Mouse (Mus musculus) lung, embryonic 14.5 days (tissue): ENCODE measurements around the gene Akt1. TPM values are rescaled to one million over a fixed set of nuclear protein-coding genes. Genes with fewer than 3 reads are reported as not detected.
A peak's percentile ranks its signal among the peaks of the same experiment; 100 is the strongest.

Source experiments
- ATAC-seq: fragments of 200-750 bp; cut with Nextera tagmentation; 2 replicates; pipeline ENCODE4 v1.8.0; 2017; ENCODE audit warnings: mild to moderate bottlenecking, moderate TSS enrichment, moderate library complexity; ENCODE audit not compliant: insufficient read depth
- DNase-seq: peaks from one replicate; pipeline ENCODE4 v3.0.0-alpha.2; 2015
- H3K27ac ChIP-seq: fragments of 300-500 bp; sonication (generic); 2 replicates; pipeline ENCODE4 v1.5.1; 2014; ENCODE audit warnings: low read depth, mild to moderate bottlenecking, moderate library complexity
- H3K27me3 ChIP-seq: fragments of 300-500 bp; sonication (generic); 2 replicates; pipeline ENCODE4 v1.6.1; 2014; ENCODE audit warnings: low read length, control low read depth; ENCODE audit not compliant: insufficient read depth
- H3K36me3 ChIP-seq: fragments of 300-500 bp; sonication (generic); 2 replicates; pipeline ENCODE4 v1.6.1; 2014; ENCODE audit warnings: control low read depth; ENCODE audit not compliant: insufficient read depth
- H3K4me1 ChIP-seq: fragments of 300-500 bp; sonication (generic); 2 replicates; pipeline ENCODE4 v1.6.1; 2014; ENCODE audit warnings: antibody characterized with exemption, control low read depth; ENCODE audit not compliant: insufficient read depth
- H3K4me2 ChIP-seq: fragments of 300-500 bp; sonication (generic); 2 replicates; pipeline ENCODE4 v1.6.1; 2014; ENCODE audit warnings: mild to moderate bottlenecking
- H3K4me3 ChIP-seq: fragments of 300-500 bp; sonication (generic); 2 replicates; pipeline ENCODE4 v1.5.1; 2014; ENCODE audit warnings: low read depth, low read length
- H3K9ac ChIP-seq: fragments of 300-500 bp; sonication (generic); 2 replicates; pipeline ENCODE4 v1.6.1; 2014
- H3K9me3 ChIP-seq: fragments of 300-500 bp; sonication (generic); 2 replicates; pipeline ENCODE4 v1.6.1; 2016; ENCODE audit warnings: low read depth, low read length, control low read depth
- CTCF ChIP-seq: IDR thresholded peaks from 2 replicates; pipeline ENCODE4 v1.5.1; 2016; ENCODE audit warnings: antibody characterized with exemption, low read depth
- WGBS: fragments of 180-500 bp; shearing (Covaris S2); extraction: QIAGEN DNeasy Blood & Tissue Kit; methylation state at CpG from one replicate; pipeline ENCODE4 v1.1.7; 2014; 5-methylcytosine and 5-hydroxymethylcytosine counted together
- polyA plus RNA-seq: library from polyadenylated mRNA; unstranded; fragments of >200 nt; fragmentation: Nextera tagmentation; extraction: Ambion mirVana; gene quantifications from 2 replicates; pipeline ENCODE4 v1.2.1, GENCODE M21; 2014

Akt1 gene
- 140 and 166 TPM in 2 replicates for polyA plus RNA-seq

GRCm38 (mm10) chr12:112674132-112675011, at the start of gene Akt1:
TSS of gene Akt1 (minus strand) at chr12:112674884.
- Histone ChIP-seq H3K4me1 (peaks cover 45% of the 10 kb centered on the region), H3K4me2 (peak within 1 kb of the TSS; percentile 96), H3K27me3 (peaks cover 5% of the 10 kb centered on the region), H3K27ac (peak within 1 kb of the TSS; percentile 97), H3K36me3 (peaks cover 26% of the 10 kb centered on the region), H3K9ac (peak within 1 kb of the TSS; percentile 98), H3K4me3 (peak within 1 kb of the TSS; percentile 96), H3K9me3 (no peaks in the 10 kb centered on the region)
- TF ChIP-seq CTCF: no peak
- DNase-seq (peak; percentile 70), ATAC-seq (peak; percentile 19)
- under 1% methylated on average over 46 of the region's 70 CpGs for WGBS

GRCm38 (mm10) chr12:112724077-112724805, 49.6 kb upstream of the Akt1 start:
- ATAC-seq: no peak
- Histone ChIP-seq H3K4me2 (0 out of 2 replicates have a peak overlapping the region, but pooled peaks have one; percentile 8), H3K27ac (no peak overlapping the region), H3K27me3 (peaks cover 15% of the 10 kb centered on the region; the same call in 1 of the 2 replicates), H3K4me3 (no peak overlapping the region), H3K36me3 (peaks cover 9% of the 10 kb centered on the region; the same call in 1 of the 2 replicates), H3K9me3 (no peaks in the 10 kb centered on the region), H3K9ac (no peak overlapping the region), H3K4me1 (no peaks in the 10 kb centered on the region)
- 74% methylated on average over 11 of the region's 11 CpGs for WGBS
- TF ChIP-seq CTCF: peak; percentile 73
- DNase-seq: peak; percentile 86

- Histone ChIP-seq H3K4me3 (peak overlapping the region; percentile 75), H3K27ac (no peak overlapping the region), H3K27me3 (peaks cover 15% of the 10 kb centered on the region; the same call in 1 of the 2 replicates), H3K4me1 (no peaks in the 10 kb centered on the region), H3K4me2 (peak overlapping the region; percentile 98), H3K9me3 (no peaks in the 10 kb centered on the region), H3K9ac (peak overlapping the region; percentile 71), H3K36me3 (peaks cover 9% of the 10 kb centered on the region; the same call in 1 of the 2 replicates)
- DNase-seq: no peak
- WGBS: 85% methylated on average over 6 of the region's 6 CpGs
- no peak for ATAC-seq
- TF ChIP-seq CTCF: no peak
Observed at GRCm38 (mm10) chr12:112723445-112723844, 48.8 kb upstream of the Akt1 start.

GRCm38 (mm10) chr12:112723028-112723330, 48.3 kb upstream of the Akt1 start:
- Histone ChIP-seq H3K4me3 (peak overlapping the region; percentile 75), H3K27me3 (peaks cover 15% of the 10 kb centered on the region; the same call in 1 of the 2 replicates), H3K4me2 (peak overlapping the region; percentile 98), H3K27ac (no peak overlapping the region), H3K9me3 (no peaks in the 10 kb centered on the region), H3K4me1 (no peaks in the 10 kb centered on the region), H3K36me3 (peaks cover 9% of the 10 kb centered on the region; the same call in 1 of the 2 replicates), H3K9ac (peak overlapping the region; percentile 71)
- WGBS: 9% methylated on average over 5 of the region's 5 CpGs
- 0 out of 2 replicates have a peak, but pooled peaks have one; percentile 2 for TF ChIP-seq CTCF
- ATAC-seq (peak; percentile 3; the same call in 1 of the 2 replicates), DNase-seq (no peak)

- Histone ChIP-seq H3K4me1 (no peaks in the 10 kb centered on the region), H3K27ac (peak overlapping the region; percentile 90), H3K36me3 (peaks cover 9% of the 10 kb centered on the region; the same call in 1 of the 2 replicates), H3K9me3 (no peaks in the 10 kb centered on the region), H3K9ac (peak overlapping the region; percentile 71), H3K4me2 (peak overlapping the region; percentile 98), H3K4me3 (peak overlapping the region; percentile 75), H3K27me3 (peaks cover 15% of the 10 kb centered on the region; the same call in 1 of the 2 replicates)
- TF ChIP-seq CTCF: no peak
- peak; percentile 42 for ATAC-seq
- WGBS: under 1% methylated on average over 59 of the region's 75 CpGs
- peak; percentile 54 for DNase-seq
Observed at GRCm38 (mm10) chr12:112722240-112723027, 47.8 kb upstream of the Akt1 start.

- Histone ChIP-seq H3K9ac (peak overlapping the region; percentile 71), H3K4me3 (peak overlapping the region; percentile 75), H3K27me3 (peaks cover 15% of the 10 kb centered on the region; the same call in 1 of the 2 replicates), H3K9me3 (no peaks in the 10 kb centered on the region), H3K36me3 (peaks cover 9% of the 10 kb centered on the region; the same call in 1 of the 2 replicates), H3K4me1 (no peaks in the 10 kb centered on the region), H3K4me2 (peak overlapping the region; percentile 98), H3K27ac (peak overlapping the region; percentile 90)
- peak; percentile 29; the same call in 1 of the 2 replicates for TF ChIP-seq CTCF
- DNase-seq (peak; percentile 71), ATAC-seq (peak; percentile 73)
- WGBS: 5% methylated on average over 44 of the region's 69 CpGs
Observed at GRCm38 (mm10) chr12:112721424-112722239, 46.9 kb upstream of the Akt1 start.
